Mouse (Mus musculus): Measurements from ENCODE around the gene Ptgs2. TPM values are rescaled to one million over a fixed set of nuclear protein-coding genes. Genes with fewer than 3 reads are reported as not detected.

Ptgs2 gene
- total RNA-seq, 1 experiment, result 12.9 TPM

DNA sequence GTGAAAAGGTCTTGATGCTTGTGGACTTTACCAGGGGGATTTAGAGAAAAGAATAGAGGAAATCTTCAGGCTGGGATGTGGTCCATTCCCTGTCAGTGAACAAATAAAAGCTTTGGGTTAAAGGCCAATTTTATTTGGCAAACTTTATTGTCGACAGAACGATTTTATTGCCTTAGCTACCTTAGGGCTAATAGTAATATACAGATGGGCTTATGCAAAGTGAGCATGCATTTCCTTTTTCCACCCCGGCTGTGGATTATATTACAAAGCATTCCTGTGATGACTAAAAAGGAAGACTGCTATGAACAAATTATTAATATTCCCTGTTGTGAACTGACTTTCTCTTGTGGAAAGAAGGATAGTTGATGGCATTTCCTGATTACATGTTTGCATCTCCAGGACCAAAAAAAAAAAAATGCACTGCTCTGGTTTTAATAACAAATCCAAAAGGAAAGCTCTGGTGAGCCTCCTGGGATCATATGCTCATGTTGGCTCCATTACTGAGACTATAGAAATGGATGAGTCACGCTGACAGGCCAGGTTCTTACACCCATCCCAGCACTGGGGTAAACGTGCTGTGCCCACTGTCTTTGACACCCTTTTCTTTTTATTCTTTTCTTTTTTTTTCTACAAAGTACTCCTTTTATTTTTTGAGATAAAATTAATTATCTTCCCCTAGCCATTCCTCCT is 30.9 kb downstream of the Ptgs2 start:
- no peak for TF ChIP-seq HCFC1 (IDR thresholded peaks at IDR 0.05; ENCODE audit: borderline replicate concordance, insufficient read depth, low read length)
- no peak for TF ChIP-seq MAFK (IDR thresholded peaks at IDR 0.05; ENCODE audit: insufficient read depth, low read depth, low read length)
- no peak for TF ChIP-seq ZNF384 (IDR thresholded peaks at IDR 0.05; ENCODE audit: low read depth, low read length)
- TF ChIP-seq ZC3H11A (IDR thresholded peaks at IDR 0.05; ENCODE audit: borderline replicate concordance, low read depth, low read length), result no peak
- no peak for TF ChIP-seq CHD2 (IDR thresholded peaks at IDR 0.05; ENCODE audit: low read depth, low read length)
- Histone ChIP-seq H3K27ac (ENCODE audit: insufficient read depth, low read depth, low read length, poor library complexity, severe bottlenecking) (no peak overlapping the region), H3K9ac (ENCODE audit: insufficient read depth, low read depth, low read length, poor library complexity, severe bottlenecking) (no peak overlapping the region), H3K4me3 (ENCODE audit: insufficient read depth in 1 of 2, low read depth in 1 of 2, low read length in 2 of 2, poor library complexity in 1 of 2, severe bottlenecking in 1 of 2) (no peak overlapping the region), H3K9me3 (ENCODE audit: control insufficient read depth, insufficient read depth, low read depth, low read length) (no peaks in the 10 kb centered on the region), H3K36me3 (ENCODE audit: control insufficient read depth, insufficient read depth, low read length, poor library complexity, severe bottlenecking) (no peaks in the 10 kb centered on the region), H3K4me1 (ENCODE audit: control insufficient read depth in 2 of 2, insufficient read depth in 2 of 2, low read length in 2 of 2, poor library complexity in 1 of 2) (no peaks in the 10 kb centered on the region)
- in situ Hi-C loops (cut with MboI; ENCODE audit: low sequenced_read_pairs in 2 of 2, unreplicated experiment in 2 of 2), result no loop called here
- DNase-seq (ENCODE audit: low read depth, low spot score), result no peak

DNA sequence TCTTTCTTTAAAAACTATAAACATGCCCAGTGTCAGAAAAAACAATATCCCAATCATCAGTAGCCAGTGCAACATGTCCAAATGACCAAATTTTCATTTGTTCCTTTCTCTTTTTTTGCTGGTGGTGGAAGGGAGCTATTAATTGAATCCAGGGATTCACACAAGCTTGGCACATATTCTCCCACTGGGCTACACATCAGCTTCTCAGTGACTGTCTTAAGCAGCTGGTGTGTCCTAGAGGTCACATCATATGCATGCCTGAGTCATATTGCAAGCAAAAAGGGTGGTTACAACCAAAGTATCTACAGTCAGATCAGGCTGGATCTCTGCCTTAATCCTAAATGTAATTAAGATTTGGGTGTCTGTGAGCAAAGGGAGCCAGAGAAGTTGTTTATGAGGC is 35.5 kb downstream of the Ptgs2 start:
- TF ChIP-seq CHD2 (IDR thresholded peaks at IDR 0.05; ENCODE audit: low read depth, low read length) (no peak), MAFK (IDR thresholded peaks at IDR 0.05; ENCODE audit: insufficient read depth, low read depth, low read length) (no peak), ZC3H11A (IDR thresholded peaks at IDR 0.05; ENCODE audit: borderline replicate concordance, low read depth, low read length) (no peak), HCFC1 (IDR thresholded peaks at IDR 0.05; ENCODE audit: borderline replicate concordance, insufficient read depth, low read length) (no peak), ZNF384 (IDR thresholded peaks at IDR 0.05; ENCODE audit: low read depth, low read length) (no peak)
- H3K9ac ChIP-seq (ENCODE audit: insufficient read depth, low read depth, low read length, poor library complexity, severe bottlenecking), result no peak overlapping the region
- no peaks in the 10 kb centered on the region for H3K9me3 ChIP-seq (ENCODE audit: control insufficient read depth, insufficient read depth, low read depth, low read length)

DNA sequence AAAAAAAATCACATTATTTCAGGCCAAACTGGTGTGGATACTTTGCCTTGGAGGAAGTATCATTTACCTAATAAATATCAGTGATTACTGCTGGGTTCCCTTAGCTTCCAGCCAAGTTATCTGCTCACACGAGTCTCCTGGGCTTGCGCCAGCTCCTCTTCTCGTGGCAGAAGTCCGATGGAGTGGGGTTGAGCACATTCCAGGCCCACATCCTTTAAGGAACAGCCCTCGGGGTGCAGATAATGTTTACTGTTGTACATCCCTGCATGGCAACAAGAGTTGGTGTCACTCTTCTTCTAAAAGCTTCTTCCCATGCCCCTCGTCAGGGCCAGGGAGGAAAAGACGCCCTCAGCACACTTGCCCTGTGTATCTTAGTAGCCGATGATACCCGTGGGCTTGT is 39.9 kb downstream of the Ptgs2 start:
- Histone ChIP-seq H3K4me1 (ENCODE audit: control insufficient read depth in 2 of 2, insufficient read depth in 2 of 2, low read length in 2 of 2, poor library complexity in 1 of 2) (no peaks in the 10 kb centered on the region), H3K9me3 (ENCODE audit: control insufficient read depth, insufficient read depth, low read depth, low read length) (no peaks in the 10 kb centered on the region), H3K4me3 (ENCODE audit: insufficient read depth in 1 of 2, low read depth in 1 of 2, low read length in 2 of 2, poor library complexity in 1 of 2, severe bottlenecking in 1 of 2) (no peak overlapping the region), H3K9ac (ENCODE audit: insufficient read depth, low read depth, low read length, poor library complexity, severe bottlenecking) (no peak overlapping the region), H3K36me3 (ENCODE audit: control insufficient read depth, insufficient read depth, low read length, poor library complexity, severe bottlenecking) (no peaks in the 10 kb centered on the region), H3K27ac (ENCODE audit: insufficient read depth, low read depth, low read length, poor library complexity, severe bottlenecking) (no peak overlapping the region)
- in situ Hi-C loops (cut with MboI; ENCODE audit: low sequenced_read_pairs in 2 of 2, unreplicated experiment in 2 of 2), result no loop called here
- DNase-seq (ENCODE audit: low read depth, low spot score), result no peak
- TF ChIP-seq MAFK (IDR thresholded peaks at IDR 0.05; ENCODE audit: insufficient read depth, low read depth, low read length) (no peak), CHD2 (IDR thresholded peaks at IDR 0.05; ENCODE audit: low read depth, low read length) (no peak), ZC3H11A (IDR thresholded peaks at IDR 0.05; ENCODE audit: borderline replicate concordance, low read depth, low read length) (no peak), ZNF384 (IDR thresholded peaks at IDR 0.05; ENCODE audit: low read depth, low read length) (no peak), HCFC1 (IDR thresholded peaks at IDR 0.05; ENCODE audit: borderline replicate concordance, insufficient read depth, low read length) (no peak)

More for the DNA sequence above, 35.5 kb downstream of the Ptgs2 start:
- in situ Hi-C loops (cut with MboI; ENCODE audit: low sequenced_read_pairs in 2 of 2, unreplicated experiment in 2 of 2), result no loop called here
- Histone ChIP-seq H3K4me1 (ENCODE audit: control insufficient read depth in 2 of 2, insufficient read depth in 2 of 2, low read length in 2 of 2, poor library complexity in 1 of 2) (no peaks in the 10 kb centered on the region), H3K36me3 (ENCODE audit: control insufficient read depth, insufficient read depth, low read length, poor library complexity, severe bottlenecking) (no peaks in the 10 kb centered on the region), H3K27ac (ENCODE audit: insufficient read depth, low read depth, low read length, poor library complexity, severe bottlenecking) (no peak overlapping the region), H3K4me3 (ENCODE audit: insufficient read depth in 1 of 2, low read depth in 1 of 2, low read length in 2 of 2, poor library complexity in 1 of 2, severe bottlenecking in 1 of 2) (no peak overlapping the region)
- no peak for DNase-seq (ENCODE audit: low read depth, low spot score)

DNA sequence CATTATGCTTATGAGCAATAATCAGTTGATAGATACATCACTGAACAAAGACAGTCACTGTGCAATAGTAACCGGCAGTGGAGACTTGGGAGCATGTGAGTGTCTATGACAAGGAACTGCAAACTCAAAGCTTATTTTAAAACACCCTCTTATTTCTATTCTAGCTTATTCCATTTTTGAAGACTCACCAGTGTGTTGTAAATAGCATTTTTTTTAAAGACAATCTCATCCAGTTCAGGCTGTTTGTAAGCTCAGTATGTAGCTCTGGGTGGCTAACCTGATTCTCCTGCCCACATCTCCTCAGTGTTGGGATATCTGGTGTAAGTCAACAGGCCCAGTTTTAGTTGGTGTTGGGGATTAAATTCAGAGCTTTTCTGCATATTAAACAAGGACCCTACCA is 42.1 kb downstream of the Ptgs2 start:
- H3K4me3 ChIP-seq (ENCODE audit: insufficient read depth in 1 of 2, low read depth in 1 of 2, low read length in 2 of 2, poor library complexity in 1 of 2, severe bottlenecking in 1 of 2), result no peak overlapping the region
- no peak for DNase-seq (ENCODE audit: low read depth, low spot score)
- no peaks in the 10 kb centered on the region for H3K9me3 ChIP-seq (ENCODE audit: control insufficient read depth, insufficient read depth, low read depth, low read length)
- in situ Hi-C loops (cut with MboI; ENCODE audit: low sequenced_read_pairs in 2 of 2, unreplicated experiment in 2 of 2), result no loop called here
- H3K27ac ChIP-seq (ENCODE audit: insufficient read depth, low read depth, low read length, poor library complexity, severe bottlenecking), result no peak overlapping the region
- H3K36me3 ChIP-seq (ENCODE audit: control insufficient read depth, insufficient read depth, low read length, poor library complexity, severe bottlenecking), result no peaks in the 10 kb centered on the region
- H3K9ac ChIP-seq (ENCODE audit: insufficient read depth, low read depth, low read length, poor library complexity, severe bottlenecking), result no peak overlapping the region
- no peaks in the 10 kb centered on the region for H3K4me1 ChIP-seq (ENCODE audit: control insufficient read depth in 2 of 2, insufficient read depth in 2 of 2, low read length in 2 of 2, poor library complexity in 1 of 2)
- no peak for TF ChIP-seq CHD2 (IDR thresholded peaks at IDR 0.05; ENCODE audit: low read depth, low read length)
- no peak for TF ChIP-seq MAFK (IDR thresholded peaks at IDR 0.05; ENCODE audit: insufficient read depth, low read depth, low read length)
- TF ChIP-seq HCFC1 (IDR thresholded peaks at IDR 0.05; ENCODE audit: borderline replicate concordance, insufficient read depth, low read length), result no peak
- no peak for TF ChIP-seq ZC3H11A (IDR thresholded peaks at IDR 0.05; ENCODE audit: borderline replicate concordance, low read depth, low read length)
- no peak for TF ChIP-seq ZNF384 (IDR thresholded peaks at IDR 0.05; ENCODE audit: low read depth, low read length)

Data from ES-E14 (cell line).